Mouse (Mus musculus): ENCODE results near the gene Tnfsf14.

The Tnfsf14 gene

GRCm38 (mm10) chr17:57201841-57202724 lies 8.1 kb upstream of the Tnfsf14 start:
- no peak for DNase-seq (ENCODE audit: low spot score in 2 of 2)

DNA sequence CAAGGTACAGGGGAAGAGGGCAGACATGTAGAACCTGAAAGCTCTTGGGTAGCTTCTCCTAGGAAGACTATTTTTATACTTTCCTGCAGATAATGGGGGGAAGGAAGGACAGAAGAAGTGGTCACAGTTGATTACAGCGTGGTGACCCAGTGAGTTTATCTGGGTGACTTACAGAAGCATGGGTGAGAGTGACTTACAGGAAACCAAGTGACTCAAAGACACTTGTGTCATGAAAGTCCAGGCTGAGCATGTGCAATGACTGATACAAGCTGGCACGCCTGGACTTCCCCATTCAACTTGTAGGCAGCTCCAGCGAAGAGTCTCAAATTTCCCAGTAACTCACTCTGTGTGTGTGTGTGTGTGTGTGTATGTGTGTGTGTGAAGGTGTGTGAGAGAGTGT lies 4.3 kb upstream of the Tnfsf14 start:
- DNase-seq (ENCODE audit: low spot score in 2 of 2), result no peak

- no peak for DNase-seq (ENCODE audit: low spot score in 2 of 2)
Observed at GRCm38 (mm10) chr17:57195326-57196010, 1.5 kb upstream of the Tnfsf14 start.

DNA sequence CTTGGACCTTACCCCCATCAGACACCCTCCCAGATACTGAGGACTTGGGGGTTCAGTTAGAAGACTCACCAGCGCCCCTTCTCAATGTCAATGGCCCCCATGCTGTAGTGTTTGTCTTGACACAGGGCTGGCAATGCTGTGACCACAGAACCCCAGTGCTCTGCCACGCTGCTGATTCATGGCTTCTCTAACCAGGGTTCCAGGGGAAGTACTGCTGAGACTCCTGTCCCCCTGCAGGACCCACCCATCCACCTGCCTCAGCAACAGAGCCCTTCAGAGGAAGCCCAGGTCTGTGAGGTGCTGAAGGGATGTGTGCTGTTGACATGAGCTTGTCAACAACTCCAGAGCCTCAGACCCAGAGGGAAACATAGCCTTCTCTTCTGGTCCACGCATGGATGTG lies 794 bp upstream of the Tnfsf14 start:
- DNase-seq (ENCODE audit: low spot score in 2 of 2), result no peak

- no peak for DNase-seq (ENCODE audit: low spot score in 2 of 2)
Observed at GRCm38 (mm10) chr17:57188510-57189192, 5.3 kb downstream of the Tnfsf14 start.

- DNase-seq (ENCODE audit: low spot score in 2 of 2), result no peak
Observed at GRCm38 (mm10) chr17:57185641-57186040, 8.3 kb downstream of the Tnfsf14 start.

DNA sequence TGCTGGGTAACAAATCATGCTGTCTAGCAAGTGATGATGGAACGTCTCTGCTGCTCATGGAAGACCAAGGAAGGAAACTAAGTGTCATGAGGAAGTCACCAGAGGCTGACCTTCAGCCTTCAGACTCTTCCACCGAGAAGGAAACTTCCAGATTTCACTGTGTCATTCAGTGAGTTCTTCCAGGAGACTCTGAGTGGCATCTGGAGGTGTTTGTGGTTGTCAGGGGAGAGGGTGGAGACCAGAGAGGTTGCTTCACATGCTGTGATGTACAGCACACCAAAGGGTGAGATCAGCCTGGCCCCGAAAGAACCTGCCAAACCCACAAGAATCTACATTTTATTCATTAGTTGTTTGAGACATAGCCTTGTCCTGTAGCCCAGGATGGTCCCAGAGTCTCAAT lies 11.1 kb downstream of the Tnfsf14 start:
- no peak for DNase-seq (ENCODE audit: low spot score in 2 of 2)

DNA sequence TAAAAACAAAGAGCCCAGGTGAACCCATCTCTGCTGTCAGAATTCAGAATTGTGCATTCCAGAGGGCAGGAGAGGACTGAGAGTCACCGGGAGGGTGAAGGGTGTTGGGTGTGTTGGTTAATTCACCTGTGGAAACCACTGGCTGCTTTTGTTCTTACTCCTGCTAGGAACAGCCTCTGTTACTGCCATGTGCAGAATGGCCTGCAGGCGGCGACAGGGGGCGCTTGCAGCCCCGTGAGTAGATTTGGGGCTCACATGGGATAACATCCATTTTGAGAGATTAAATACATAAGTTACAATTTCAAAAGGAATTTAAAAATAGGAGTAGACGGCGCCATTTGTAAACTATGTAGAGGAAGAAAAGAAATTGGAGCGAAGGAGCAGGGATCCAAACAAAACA lies 13.6 kb downstream of the Tnfsf14 start:
- DNase-seq (ENCODE audit: low spot score in 2 of 2), result peak in 1 of 2 experiments; percentile 18

GRCm38 (mm10) chr17:57173351-57173750 lies 20.6 kb downstream of the Tnfsf14 start:
- DNase-seq (ENCODE audit: low spot score in 2 of 2), result no peak

- DNase-seq (ENCODE audit: low spot score in 2 of 2), result no peak
Observed at GRCm38 (mm10) chr17:57172378-57172777, 21.6 kb downstream of the Tnfsf14 start.

GRCm38 (mm10) chr17:57170616-57171260 lies 23.2 kb downstream of the Tnfsf14 start:
- DNase-seq (ENCODE audit: low spot score in 2 of 2), result no peak

GRCm38 (mm10) chr17:57166800-57167791 lies 26.9 kb downstream of the Tnfsf14 start:
- DNase-seq (ENCODE audit: low spot score in 2 of 2), result peak; percentile 64 to 77

DNA sequence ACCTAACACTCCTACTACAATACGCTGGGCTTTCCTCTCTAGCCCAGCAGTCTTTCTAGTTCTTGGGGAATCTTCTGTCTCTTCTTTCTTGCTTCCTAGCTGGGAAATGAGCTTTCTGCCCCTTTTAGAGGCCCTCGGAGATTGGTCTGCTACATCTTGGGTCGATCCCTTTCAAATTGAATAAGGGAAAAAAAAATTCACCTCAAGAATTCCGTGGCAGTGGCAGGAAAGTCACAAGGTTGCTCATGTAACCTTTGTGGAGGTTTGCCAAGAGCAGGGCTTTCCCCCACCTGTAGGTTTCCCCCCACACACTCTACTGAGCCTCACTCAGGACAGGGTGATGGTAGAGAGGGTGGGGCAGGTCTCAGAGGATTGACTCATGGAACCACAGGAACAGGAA lies 40.2 kb downstream of the Tnfsf14 start:
- DNase-seq (ENCODE audit: low spot score in 2 of 2), result no peak

- DNase-seq (ENCODE audit: low spot score in 2 of 2), result no peak
Observed at GRCm38 (mm10) chr17:57153006-57153405, 41.0 kb downstream of the Tnfsf14 start.

- DNase-seq (ENCODE audit: low spot score in 2 of 2), result no peak
Observed at GRCm38 (mm10) chr17:57148994-57149803, 44.8 kb downstream of the Tnfsf14 start, which contains the start of gene Cd70. Cd70 (minus strand) TSS chr17:57149777.

DNA sequence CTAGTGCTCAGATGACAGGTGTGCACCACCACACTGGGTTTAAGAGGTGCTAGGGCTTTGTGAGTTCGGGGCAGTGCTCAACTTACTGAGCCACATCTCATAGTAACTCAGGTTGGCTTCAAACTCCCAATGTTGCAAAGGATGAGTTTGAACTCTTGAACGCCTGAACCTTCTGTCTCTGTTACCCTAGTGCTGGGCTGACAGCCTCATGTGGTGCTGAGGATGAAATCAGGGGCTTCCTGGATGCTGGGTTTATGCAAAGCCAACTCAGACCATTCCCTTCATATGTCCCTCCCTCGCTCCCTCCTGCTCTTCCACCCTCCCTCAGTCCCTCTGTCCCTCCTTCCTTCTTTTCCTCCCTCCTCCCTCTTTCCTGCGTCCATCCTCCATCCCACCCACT lies 45.6 kb downstream of the Tnfsf14 start:
- DNase-seq (ENCODE audit: low spot score in 2 of 2), result no peak

DNA sequence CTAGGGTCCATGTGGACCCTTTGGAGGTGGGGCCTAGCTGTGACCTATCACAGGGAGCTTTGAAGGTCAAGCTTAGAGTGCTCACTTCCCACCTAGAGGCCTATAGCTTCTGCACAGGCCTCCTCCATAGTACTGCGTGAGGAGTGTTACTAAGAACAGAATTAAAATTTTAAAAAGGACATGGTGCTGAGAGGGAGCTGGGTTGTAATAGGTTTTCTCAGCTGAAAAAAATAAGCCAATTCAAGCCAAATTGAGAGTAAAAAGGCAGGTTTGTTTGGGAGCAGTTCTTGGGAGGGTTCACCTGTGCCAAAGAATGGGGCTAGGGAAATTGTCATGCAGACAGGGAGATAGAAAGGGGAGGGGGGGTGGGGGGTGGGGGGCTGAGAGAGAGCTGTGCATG lies 48.9 kb downstream of the Tnfsf14 start:
- no peak for DNase-seq (ENCODE audit: low spot score in 2 of 2)

DNA sequence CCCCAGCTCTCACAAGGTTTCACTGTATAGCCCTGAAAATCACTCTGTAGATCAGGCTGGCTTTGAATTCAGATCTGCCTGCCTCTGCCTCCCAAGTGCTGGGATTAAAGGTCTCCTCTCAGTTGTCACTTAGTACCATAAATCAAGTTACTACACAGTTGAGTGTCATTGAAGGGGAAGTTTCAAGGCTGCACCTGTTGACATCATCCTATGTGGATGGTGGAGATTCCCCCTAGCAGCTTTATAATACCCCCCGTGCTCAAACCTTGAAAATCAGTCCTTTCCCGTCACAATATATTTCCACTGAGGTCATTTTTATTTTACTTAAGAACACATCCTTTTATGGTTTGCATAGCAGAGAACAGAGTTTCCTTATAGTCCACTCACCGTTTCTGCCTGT lies 50.3 kb downstream of the Tnfsf14 start:
- DNase-seq (ENCODE audit: low spot score in 2 of 2), result no peak

- DNase-seq (ENCODE audit: low spot score in 2 of 2), result no peak
Observed at GRCm38 (mm10) chr17:57139708-57140107, 54.3 kb downstream of the Tnfsf14 start.

Measured in spleen, postnatal 14 days (tissue).